Mouse (Mus musculus) left cerebral cortex, adult 18-20 months (tissue): ENCODE results near the gene Abcb7. TPM values are rescaled to one million over a fixed set of nuclear protein-coding genes. Genes with fewer than 3 reads are reported as not detected.

ENCODE experiments used
- total RNA-seq, 2 experiments: library from RNA; stranded (reverse); gene quantifications; 2 replicates each; pipeline ENCODE4 v1.2.3; 2021

The Abcb7 gene
- total RNA-seq, 2 experiments from 2014 or later: 25.8 to 30.0 TPM

Other genes with a start within 250 kb of the Abcb7 start
- gene Nexmif, start 212.7 kb downstream of the Abcb7 start, total RNA-seq: 10 to 100 TPM; 23.8 to 25.4 TPM
- gene Uprt, start 69.0 kb upstream of the Abcb7 start, total RNA-seq: 10 to 100 TPM; 12.5 to 14.9 TPM